Mouse (Mus musculus): ENCODE data around the gene Trpm3.

The Trpm3 gene

GRCm38 (mm10) chr19:22473030-22473712 lies 334.3 kb downstream of the Trpm3 start:
- no peak for DNase-seq (ENCODE audit: extremely low spot score, low read depth, low spot score)

- DNase-seq (ENCODE audit: extremely low spot score, low read depth, low spot score): no peak
Observed at GRCm38 (mm10) chr19:22478295-22478989, 339.6 kb downstream of the Trpm3 start.

- DNase-seq (ENCODE audit: extremely low spot score, low read depth, low spot score): no peak
Observed at GRCm38 (mm10) chr19:22503469-22503868, 364.6 kb downstream of the Trpm3 start.

GRCm38 (mm10) chr19:22518508-22518907 lies 379.7 kb downstream of the Trpm3 start:
- no peak for DNase-seq (ENCODE audit: extremely low spot score, low read depth, low spot score)

- no peak for DNase-seq (ENCODE audit: extremely low spot score, low read depth, low spot score)
Observed at GRCm38 (mm10) chr19:22527944-22528343, 389.1 kb downstream of the Trpm3 start.

- no peak for DNase-seq (ENCODE audit: extremely low spot score, low read depth, low spot score)
Observed at GRCm38 (mm10) chr19:22542990-22543709, 404.3 kb downstream of the Trpm3 start.

- DNase-seq (ENCODE audit: extremely low spot score, low read depth, low spot score): no peak
Observed at GRCm38 (mm10) chr19:22552179-22552578, 413.3 kb downstream of the Trpm3 start.

GRCm38 (mm10) chr19:22554421-22554941 lies 415.6 kb downstream of the Trpm3 start:
- no peak for DNase-seq (ENCODE audit: extremely low spot score, low read depth, low spot score)

- DNase-seq (ENCODE audit: extremely low spot score, low read depth, low spot score): no peak
Observed at GRCm38 (mm10) chr19:22572396-22572795, 433.6 kb downstream of the Trpm3 start.

- DNase-seq (ENCODE audit: extremely low spot score, low read depth, low spot score): no peak
Observed at GRCm38 (mm10) chr19:22572849-22573248, 434.0 kb downstream of the Trpm3 start.

GRCm38 (mm10) chr19:22582120-22582745 lies 443.4 kb downstream of the Trpm3 start:
- no peak for DNase-seq (ENCODE audit: extremely low spot score, low read depth, low spot score)

- no peak for DNase-seq (ENCODE audit: extremely low spot score, low read depth, low spot score)
Observed at GRCm38 (mm10) chr19:22594492-22594891, 455.6 kb downstream of the Trpm3 start.

- DNase-seq (ENCODE audit: extremely low spot score, low read depth, low spot score): no peak
Observed at GRCm38 (mm10) chr19:22595246-22595645, 456.4 kb downstream of the Trpm3 start.

GRCm38 (mm10) chr19:22596715-22597114 lies 457.9 kb downstream of the Trpm3 start:
- DNase-seq (ENCODE audit: extremely low spot score, low read depth, low spot score): no peak

- no peak for DNase-seq (ENCODE audit: extremely low spot score, low read depth, low spot score)
Observed at GRCm38 (mm10) chr19:22604322-22604721, 465.5 kb downstream of the Trpm3 start.

- DNase-seq (ENCODE audit: extremely low spot score, low read depth, low spot score): no peak
Observed at GRCm38 (mm10) chr19:22607985-22608684, 469.3 kb downstream of the Trpm3 start.

- no peak for DNase-seq (ENCODE audit: extremely low spot score, low read depth, low spot score)
Observed at GRCm38 (mm10) chr19:22611621-22612020, 472.8 kb downstream of the Trpm3 start.

- no peak for DNase-seq (ENCODE audit: extremely low spot score, low read depth, low spot score)
Observed at GRCm38 (mm10) chr19:22615367-22615766, 476.5 kb downstream of the Trpm3 start.

GRCm38 (mm10) chr19:22624801-22625513 lies 486.1 kb downstream of the Trpm3 start:
- no peak for DNase-seq (ENCODE audit: extremely low spot score, low read depth, low spot score)

GRCm38 (mm10) chr19:22628878-22629277 lies 490.0 kb downstream of the Trpm3 start:
- DNase-seq (ENCODE audit: extremely low spot score, low read depth, low spot score): no peak

Data from hindlimb bud, embryonic 11.5 days (tissue).